Mouse (Mus musculus) embryonic facial prominence, embryonic 15.5 days (tissue): ENCODE measurements at regions not wholly inside any gene's neighbourhood (a gene's known extent, or its start where the extent isn't known, plus 50 kb on each side); places are given as distances from the start of the nearest gene placed in this dataset.

Experiments
- ATAC-seq: fragments of 200-750 bp; cut with Nextera tagmentation; 2 replicates; pipeline ENCODE4 v1.8.0; 2017; ENCODE audit warnings: low read depth, moderate TSS enrichment; ENCODE audit not compliant: insufficient number of reproducible peaks, low FRiP score, low TSS enrichment
- H3K27ac ChIP-seq: fragments of 300-500 bp; sonication (generic); replicated peaks from 2 replicates; pipeline ENCODE4 v1.5.1; 2015; ENCODE audit warnings: mild to moderate bottlenecking, inconsistent platforms
- H3K27me3 ChIP-seq: fragments of 300-500 bp; sonication (generic); 2 replicates; pipeline ENCODE4 v1.6.1; 2015; ENCODE audit warnings: inconsistent platforms
- H3K36me3 ChIP-seq: fragments of 300-500 bp; sonication (generic); 2 replicates; pipeline ENCODE4 v1.6.1; 2015; ENCODE audit warnings: mild to moderate bottlenecking, inconsistent platforms
- H3K4me1 ChIP-seq: fragments of 300-500 bp; sonication (generic); 2 replicates; pipeline ENCODE4 v1.6.1; 2015; ENCODE audit warnings: inconsistent platforms
- H3K4me2 ChIP-seq: fragments of 300-500 bp; sonication (generic); replicated peaks from 2 replicates; pipeline ENCODE4 v1.6.1; 2015; ENCODE audit warnings: mild to moderate bottlenecking, inconsistent platforms
- H3K4me3 ChIP-seq: fragments of 300-500 bp; sonication (generic); replicated peaks from 2 replicates; pipeline ENCODE4 v1.5.1; 2015; ENCODE audit warnings: mild to moderate bottlenecking, inconsistent platforms
- H3K9ac ChIP-seq: fragments of 300-500 bp; sonication (generic); 2 replicates; pipeline ENCODE4 v1.6.1; 2015; ENCODE audit warnings: inconsistent platforms
- H3K9me3 ChIP-seq: fragments of 300-500 bp; sonication (generic); replicated peaks from 2 replicates; pipeline ENCODE4 v1.6.1; 2016; ENCODE audit warnings: inconsistent platforms
- WGBS: fragments of 180-500 bp; shearing (Covaris S2); methylation state at CpG from one replicate; pipeline ENCODE4 v1.1.7; 2015; 5-methylcytosine and 5-hydroxymethylcytosine counted together

DNA sequence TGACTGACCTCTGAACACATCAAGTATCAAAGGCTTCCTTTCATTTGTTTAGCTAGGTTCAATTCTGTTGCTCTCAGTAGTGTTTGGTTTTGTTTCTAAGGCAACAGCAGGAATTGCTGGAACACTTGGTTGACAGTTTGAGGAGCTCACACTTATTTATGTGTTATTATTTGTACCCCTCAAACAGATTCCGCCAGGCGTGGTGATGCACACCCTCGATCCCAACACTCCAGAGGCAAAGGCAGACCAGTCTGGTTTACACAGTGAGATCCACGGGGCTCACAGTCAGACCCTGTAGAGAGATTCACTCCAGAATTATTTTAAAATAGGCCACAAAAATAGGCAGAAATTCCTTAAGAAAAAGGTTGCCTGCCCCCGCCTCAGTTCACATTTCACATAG is 186.9 kb upstream of the Mkln1 start:
- peaks cover 14% of the 10 kb centered on the region for H3K27me3 ChIP-seq
- WGBS, result 78% methylated on average over 5 of the region's 5 CpGs
- no peaks in the 10 kb centered on the region for H3K36me3 ChIP-seq
- H3K4me1 ChIP-seq, result no peaks in the 10 kb centered on the region
- H3K4me3 ChIP-seq, result no peak overlapping the region
- no peak overlapping the region for H3K27ac ChIP-seq
- H3K9ac ChIP-seq, result no peak overlapping the region
- H3K4me2 ChIP-seq, result no peak overlapping the region
- H3K9me3 ChIP-seq, result no peaks in the 10 kb centered on the region
- ATAC-seq, result no peak

DNA sequence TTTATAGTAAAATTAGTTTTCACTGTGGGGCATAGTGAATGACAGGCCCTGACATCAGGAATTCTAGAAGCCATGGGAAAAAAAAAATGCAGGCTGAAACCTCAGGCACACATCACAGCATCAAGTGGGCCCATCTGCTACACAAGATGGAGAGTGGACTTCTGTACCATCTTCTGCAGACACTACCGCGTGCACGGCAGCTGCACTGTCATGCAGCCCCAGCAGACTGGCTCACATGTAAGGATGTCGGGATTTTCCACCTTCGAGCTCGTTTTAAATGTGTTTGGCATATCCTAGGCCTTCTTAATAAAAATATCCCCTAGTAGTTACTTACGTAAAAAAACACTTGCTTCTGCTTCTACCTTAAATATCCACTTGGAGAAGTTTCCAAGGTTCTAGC is 186.5 kb upstream of the Mkln1 start:
- Histone ChIP-seq H3K27me3 (peaks cover 18% of the 10 kb centered on the region), H3K9me3 (no peaks in the 10 kb centered on the region), H3K9ac (no peak overlapping the region), H3K4me3 (no peak overlapping the region), H3K27ac (no peak overlapping the region), H3K4me2 (no peak overlapping the region), H3K36me3 (no peaks in the 10 kb centered on the region), H3K4me1 (peaks cover 4% of the 10 kb centered on the region)
- no peak for ATAC-seq
- WGBS, result 83% methylated on average over 7 of the region's 7 CpGs

DNA sequence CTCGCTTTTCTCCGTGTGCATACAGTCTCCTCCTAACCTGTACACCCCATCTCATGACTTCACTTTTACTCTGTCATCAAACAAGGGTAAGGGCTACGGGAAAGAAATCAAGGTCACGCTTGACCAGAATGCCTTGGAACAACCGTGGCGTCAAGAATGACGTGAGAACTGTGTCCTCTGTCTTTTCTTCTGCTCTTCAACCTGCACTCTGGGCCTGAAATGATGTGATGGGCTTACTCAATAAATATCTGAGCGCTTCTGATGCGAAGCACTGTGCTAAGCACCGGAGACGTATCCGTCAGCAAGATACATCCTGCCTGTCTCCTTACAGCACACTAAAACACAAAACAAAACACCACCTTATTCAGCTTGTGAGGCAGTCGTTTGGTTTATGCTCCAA is 185.8 kb upstream of the Mkln1 start:
- peaks cover 22% of the 10 kb centered on the region for H3K27me3 ChIP-seq
- H3K9me3 ChIP-seq, result no peaks in the 10 kb centered on the region
- H3K4me2 ChIP-seq, result no peak overlapping the region
- ATAC-seq, result no peak
- peaks cover 9% of the 10 kb centered on the region for H3K4me1 ChIP-seq
- no peaks in the 10 kb centered on the region for H3K36me3 ChIP-seq
- H3K9ac ChIP-seq, result no peak overlapping the region
- H3K27ac ChIP-seq, result no peak overlapping the region
- no peak overlapping the region for H3K4me3 ChIP-seq
- 77% methylated on average over 13 of the region's 13 CpGs for WGBS

DNA sequence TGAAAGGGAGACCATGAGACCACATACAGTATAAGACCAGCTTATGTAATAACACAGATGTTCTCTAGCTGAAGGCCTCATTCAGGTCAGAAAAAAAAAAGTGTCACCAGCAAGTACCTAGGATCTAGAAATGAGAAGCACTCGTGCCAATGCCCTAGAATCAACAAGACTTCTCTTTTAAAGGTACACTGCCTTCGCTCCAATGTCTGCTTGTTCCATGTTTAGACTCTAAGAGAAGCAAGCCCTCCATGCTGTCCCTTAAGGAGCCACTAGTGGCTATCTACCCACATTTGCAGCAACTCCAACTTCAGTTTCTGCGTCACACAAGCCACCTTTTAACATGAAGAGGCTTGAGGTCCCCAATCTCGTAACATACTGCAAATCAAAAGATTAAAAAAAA is 185.4 kb upstream of the Mkln1 start:
- H3K27me3 ChIP-seq, result peaks cover 27% of the 10 kb centered on the region
- H3K9ac ChIP-seq, result no peak overlapping the region
- no peaks in the 10 kb centered on the region for H3K9me3 ChIP-seq
- no peak overlapping the region for H3K4me2 ChIP-seq
- ATAC-seq, result no peak
- H3K4me1 ChIP-seq, result peaks cover 13% of the 10 kb centered on the region
- H3K4me3 ChIP-seq, result no peak overlapping the region
- no peak overlapping the region for H3K27ac ChIP-seq
- no peaks in the 10 kb centered on the region for H3K36me3 ChIP-seq
- 69% methylated on average over 4 of the region's 4 CpGs for WGBS

DNA sequence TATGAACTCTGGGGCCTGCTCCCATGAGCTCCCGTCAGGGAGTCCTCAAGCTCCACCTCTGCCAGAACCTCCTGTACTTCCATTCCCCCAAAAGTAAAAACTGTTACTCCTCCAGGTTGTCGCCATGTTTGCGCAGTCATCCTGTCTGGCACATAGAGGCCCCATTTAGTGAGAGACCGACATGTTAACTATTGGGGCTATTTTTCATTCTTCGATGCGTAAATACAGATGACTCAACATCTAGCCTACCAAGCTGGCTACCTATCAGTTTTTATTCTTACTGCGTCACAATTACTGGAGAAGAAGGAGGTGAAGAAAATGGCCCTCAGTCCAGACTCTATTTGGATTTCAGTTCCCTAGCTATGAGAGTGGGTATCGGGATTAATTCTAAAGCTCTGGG is 182.9 kb upstream of the Mkln1 start:
- no peak for ATAC-seq
- no peak overlapping the region for H3K27ac ChIP-seq
- no peak overlapping the region for H3K9ac ChIP-seq
- 73% methylated on average over 8 of the region's 8 CpGs for WGBS
- H3K4me2 ChIP-seq, result peak overlapping the region; percentile 100
- H3K9me3 ChIP-seq, result no peaks in the 10 kb centered on the region
- H3K36me3 ChIP-seq, result no peaks in the 10 kb centered on the region
- peak overlapping the region; percentile 69 for H3K4me3 ChIP-seq
- peaks cover 52% of the 10 kb centered on the region for H3K27me3 ChIP-seq
- H3K4me1 ChIP-seq, result peaks cover 31% of the 10 kb centered on the region

DNA sequence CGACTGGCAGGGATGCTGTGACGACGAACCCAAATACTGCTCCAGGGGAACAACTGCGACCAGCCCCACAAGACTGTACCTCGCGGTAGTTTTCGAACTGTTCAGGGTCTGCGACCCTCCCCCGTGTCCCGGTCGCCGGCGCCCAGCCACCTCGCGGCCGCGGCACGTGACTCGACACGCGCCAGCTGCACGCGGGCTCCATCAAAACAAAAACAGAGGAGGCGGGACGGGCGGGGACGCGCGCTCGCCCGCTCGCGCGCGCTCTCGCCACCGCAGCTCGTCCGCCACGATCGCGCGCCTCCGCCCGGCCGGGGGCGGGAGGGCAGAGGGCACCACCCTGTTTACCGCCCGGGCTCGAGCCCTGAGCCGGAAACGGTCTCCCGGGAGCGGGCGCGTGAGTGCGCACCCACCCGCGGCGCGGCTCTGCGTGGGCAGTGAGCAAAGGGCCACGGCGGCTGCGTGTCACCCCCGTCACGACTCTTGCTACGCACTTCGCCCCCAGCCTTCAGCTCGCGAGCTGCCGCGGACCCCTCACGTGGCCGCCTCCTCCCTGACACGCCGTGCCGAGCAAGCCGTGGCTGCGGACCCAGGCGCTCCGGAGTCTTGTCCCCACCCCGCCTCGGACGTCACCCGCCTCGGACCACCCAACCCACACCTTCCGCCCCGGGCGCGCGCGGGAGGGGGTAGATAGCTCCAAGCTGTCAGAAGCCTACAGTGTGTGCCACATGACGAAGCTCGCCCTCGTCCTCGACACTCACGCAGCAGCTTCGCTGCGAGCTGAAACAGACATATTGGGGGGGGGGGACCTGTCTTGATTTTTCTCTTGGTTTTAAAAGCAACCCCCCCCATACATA is 182.1 kb upstream of the Mkln1 start:
- Histone ChIP-seq H3K27ac (no peak overlapping the region), H3K9ac (peak overlapping the region; percentile 40; the same call in 1 of the 2 replicates), H3K4me3 (peak overlapping the region; percentile 69), H3K36me3 (no peaks in the 10 kb centered on the region), H3K27me3 (peaks cover 59% of the 10 kb centered on the region), H3K4me2 (peak overlapping the region; percentile 100), H3K9me3 (no peaks in the 10 kb centered on the region), H3K4me1 (peaks cover 33% of the 10 kb centered on the region)
- ATAC-seq, result peak; percentile 54; the same call in 1 of the 2 replicates
- WGBS, result under 1% methylated on average over 89 of the region's 100 CpGs

DNA sequence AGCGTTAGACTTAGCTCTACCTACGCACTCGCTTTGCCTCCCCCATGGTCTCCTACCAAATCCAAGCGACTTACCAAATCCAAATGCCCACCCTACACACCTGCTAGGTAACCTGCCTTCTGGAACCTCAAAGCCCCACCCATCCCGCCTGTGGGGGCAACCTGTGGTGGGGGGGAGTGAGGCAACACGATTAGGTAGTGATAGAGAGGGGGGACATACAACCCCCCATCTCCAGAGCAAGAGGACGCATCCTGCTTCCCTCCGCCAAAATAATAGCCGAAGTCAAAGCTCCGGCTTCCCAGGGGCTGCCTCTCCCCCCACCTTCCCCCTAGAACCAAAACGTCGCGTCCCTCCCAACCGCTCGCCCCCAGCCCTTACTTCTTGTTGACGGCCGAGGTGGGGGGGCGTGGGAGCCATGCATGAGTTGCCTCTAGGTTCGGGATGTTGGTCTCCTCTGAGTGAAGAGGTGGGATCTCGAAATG is 181.4 kb upstream of the Mkln1 start:
- Histone ChIP-seq H3K4me3 (peak overlapping the region; percentile 69), H3K9me3 (no peaks in the 10 kb centered on the region), H3K36me3 (no peaks in the 10 kb centered on the region), H3K27me3 (peaks cover 66% of the 10 kb centered on the region), H3K9ac (no peak overlapping the region; the same call in 1 of the 2 replicates), H3K4me1 (peaks cover 36% of the 10 kb centered on the region), H3K27ac (no peak overlapping the region), H3K4me2 (peak overlapping the region; percentile 100)
- WGBS, result under 1% methylated on average over 20 of the region's 20 CpGs
- no peak for ATAC-seq

DNA sequence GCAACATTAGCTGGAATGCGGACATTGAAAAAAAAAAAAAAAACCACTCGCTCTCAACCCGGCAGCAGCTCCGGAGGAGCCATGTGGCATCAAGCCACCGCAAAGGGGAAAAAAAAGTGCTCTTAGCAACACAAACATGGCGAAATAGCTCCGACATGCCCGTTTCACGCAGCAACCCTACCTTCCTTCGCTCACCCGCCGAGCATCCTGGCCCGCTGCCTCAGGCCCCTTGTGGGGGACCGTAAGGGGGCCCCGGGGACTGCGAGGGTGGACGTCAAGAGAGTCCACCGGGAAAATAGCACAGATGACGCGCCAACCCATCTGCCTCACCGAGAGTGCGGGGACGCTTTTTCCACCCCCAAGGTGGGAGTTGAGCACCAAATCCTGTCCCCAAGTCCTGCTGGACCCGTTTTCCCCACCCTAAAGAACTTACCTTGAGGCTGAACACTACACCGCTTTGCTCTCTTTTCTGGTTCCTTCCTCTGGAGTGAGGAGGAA is 180.8 kb upstream of the Mkln1 start:
- Histone ChIP-seq H3K9me3 (no peaks in the 10 kb centered on the region), H3K9ac (peak overlapping the region; percentile 28), H3K36me3 (no peaks in the 10 kb centered on the region), H3K4me2 (peak overlapping the region; percentile 100), H3K4me1 (peaks cover 36% of the 10 kb centered on the region), H3K27me3 (peaks cover 72% of the 10 kb centered on the region), H3K27ac (no peak overlapping the region), H3K4me3 (peak overlapping the region; percentile 69)
- no peak for ATAC-seq
- under 1% methylated on average over 25 of the region's 25 CpGs for WGBS

DNA sequence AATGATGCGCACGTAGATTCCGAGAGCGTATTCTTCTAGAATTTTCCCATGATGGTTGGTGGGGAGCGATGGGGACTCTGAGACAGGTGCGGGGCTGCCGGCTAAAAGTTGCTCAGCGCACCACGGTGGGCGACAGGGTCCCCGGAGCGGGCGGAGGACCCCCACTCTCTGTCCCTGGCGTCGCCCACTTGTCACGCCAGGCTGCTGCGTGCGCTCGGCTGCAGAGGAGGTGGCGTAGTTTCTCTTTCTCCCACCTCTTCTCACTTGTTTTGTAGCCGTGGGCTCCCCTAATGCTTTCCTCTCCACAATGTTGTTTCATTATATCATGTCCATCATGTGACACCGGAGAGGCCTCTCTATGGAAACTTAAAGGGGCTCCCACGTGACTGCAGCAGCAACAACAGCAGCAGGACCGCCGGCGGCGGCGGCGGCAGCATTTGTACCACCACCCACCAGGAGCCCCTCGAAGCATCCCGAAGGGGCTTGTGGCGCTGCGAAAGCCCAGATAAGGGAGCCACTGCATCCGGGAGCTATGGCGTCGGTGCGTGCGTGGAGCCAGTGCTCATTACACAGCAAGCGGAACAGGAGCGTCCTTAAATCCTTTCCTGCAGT is 180.3 kb upstream of the Mkln1 start:
- no peak for ATAC-seq
- H3K9ac ChIP-seq, result peak overlapping the region; percentile 28
- WGBS, result under 1% methylated on average over 40 of the region's 40 CpGs

DNA sequence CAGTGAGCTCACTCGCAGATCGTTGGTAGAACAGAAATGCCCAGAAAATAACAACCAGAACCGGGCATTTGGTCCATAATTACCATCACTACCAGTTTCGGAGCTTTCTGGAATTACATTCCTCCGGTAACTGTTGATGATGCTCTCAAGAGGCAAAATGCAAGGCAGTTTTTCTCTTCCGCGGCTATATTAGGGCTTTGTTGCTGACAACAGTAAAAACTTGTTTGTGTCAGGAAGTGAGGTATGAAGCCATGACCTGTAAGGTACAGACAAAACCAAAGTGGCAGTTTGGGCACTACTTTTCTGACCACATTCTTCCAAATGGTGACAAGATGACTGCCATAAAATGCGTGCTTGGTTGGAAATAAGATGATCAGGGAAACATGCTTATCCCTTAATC is 179.7 kb upstream of the Mkln1 start:
- peaks cover 78% of the 10 kb centered on the region for H3K27me3 ChIP-seq
- H3K36me3 ChIP-seq, result no peaks in the 10 kb centered on the region
- no peak for ATAC-seq
- H3K4me3 ChIP-seq, result peak overlapping the region; percentile 69
- peaks cover 36% of the 10 kb centered on the region for H3K4me1 ChIP-seq
- H3K4me2 ChIP-seq, result peak overlapping the region; percentile 100
- 25% methylated on average over 8 of the region's 8 CpGs for WGBS
- H3K27ac ChIP-seq, result no peak overlapping the region
- H3K9ac ChIP-seq, result no peak overlapping the region
- H3K9me3 ChIP-seq, result no peaks in the 10 kb centered on the region

More for the DNA sequence above, 180.3 kb upstream of the Mkln1 start:
- no peaks in the 10 kb centered on the region for H3K36me3 ChIP-seq
- no peaks in the 10 kb centered on the region for H3K9me3 ChIP-seq
- peak overlapping the region; percentile 69 for H3K4me3 ChIP-seq
- peaks cover 76% of the 10 kb centered on the region for H3K27me3 ChIP-seq
- peaks cover 36% of the 10 kb centered on the region for H3K4me1 ChIP-seq
- H3K4me2 ChIP-seq, result peak overlapping the region; percentile 100
- H3K27ac ChIP-seq, result no peak overlapping the region

DNA sequence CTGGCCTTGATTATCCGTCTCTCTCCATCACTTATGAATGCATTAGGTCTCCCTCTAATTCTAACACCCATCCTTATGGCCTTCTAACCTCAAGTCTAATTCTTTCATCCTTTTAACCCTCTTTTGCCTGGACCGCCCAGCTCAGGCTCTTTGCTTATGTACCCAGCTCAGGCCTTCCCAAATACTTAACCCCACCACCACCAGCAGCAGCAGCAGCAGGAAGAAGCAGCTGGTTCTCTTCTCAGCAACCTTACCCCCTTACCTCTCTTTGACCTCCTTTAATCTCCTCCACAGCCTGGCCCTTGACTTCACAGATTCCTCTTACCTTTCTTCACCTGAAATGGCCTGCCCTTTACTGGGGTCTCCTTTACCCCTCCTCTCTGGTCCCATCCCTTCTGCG is 178.8 kb upstream of the Mkln1 start:
- no peaks in the 10 kb centered on the region for H3K9me3 ChIP-seq
- no peak for ATAC-seq
- H3K27ac ChIP-seq, result no peak overlapping the region
- H3K4me1 ChIP-seq, result peaks cover 36% of the 10 kb centered on the region
- peaks cover 78% of the 10 kb centered on the region for H3K27me3 ChIP-seq
- 30% methylated on average over 3 of the region's 3 CpGs for WGBS
- H3K9ac ChIP-seq, result no peak overlapping the region
- H3K4me2 ChIP-seq, result peak overlapping the region; percentile 47
- H3K4me3 ChIP-seq, result peak overlapping the region; percentile 28
- H3K36me3 ChIP-seq, result no peaks in the 10 kb centered on the region
